Mouse (Mus musculus) cerebellum, adult 11 months (tissue): Measurements from ENCODE around the gene Lrrc3.

Source experiments
- DNase-seq: peaks from one replicate; pipeline ENCODE4 v3.0.0; 2022

The Lrrc3 gene

GRCm38 (mm10) chr10:77864762-77865143 is 37.6 kb downstream of the Lrrc3 start:
- DNase-seq, result peak; percentile 12

DNA sequence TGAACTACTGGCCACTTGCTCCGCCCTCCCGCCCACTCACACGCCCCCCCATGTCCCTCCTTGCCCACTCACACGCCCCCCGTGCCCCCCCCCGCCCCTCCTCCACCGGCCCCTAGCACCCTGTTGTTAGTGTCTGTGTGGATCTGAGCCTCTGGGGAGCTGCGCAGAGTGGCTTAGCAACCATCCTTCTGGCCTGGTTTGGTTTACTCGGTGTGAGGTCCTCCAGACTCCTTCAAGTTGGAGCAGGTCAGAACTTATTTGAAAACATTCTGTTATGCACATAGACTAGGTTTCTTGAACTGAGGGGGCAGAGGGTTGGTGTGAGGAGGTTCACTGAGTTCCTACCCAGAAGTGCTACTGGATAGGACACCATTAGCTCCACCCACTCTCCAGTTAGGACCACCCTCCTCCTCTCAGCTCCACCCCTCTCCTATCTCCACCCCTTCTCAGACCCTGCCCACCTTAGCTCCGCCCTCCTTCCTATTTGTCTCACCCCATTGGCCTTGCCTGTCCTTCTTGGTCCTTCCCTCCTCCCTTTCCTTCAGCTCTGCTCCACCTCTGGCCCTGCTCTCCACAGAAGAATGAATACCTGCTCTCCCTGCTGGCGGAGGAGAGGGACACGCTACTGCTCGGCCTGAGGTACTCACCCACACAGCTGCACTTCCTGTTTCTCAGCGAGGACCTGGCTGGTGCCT is 38.1 kb downstream of the Lrrc3 start:
- peak; percentile 17 for DNase-seq

DNA sequence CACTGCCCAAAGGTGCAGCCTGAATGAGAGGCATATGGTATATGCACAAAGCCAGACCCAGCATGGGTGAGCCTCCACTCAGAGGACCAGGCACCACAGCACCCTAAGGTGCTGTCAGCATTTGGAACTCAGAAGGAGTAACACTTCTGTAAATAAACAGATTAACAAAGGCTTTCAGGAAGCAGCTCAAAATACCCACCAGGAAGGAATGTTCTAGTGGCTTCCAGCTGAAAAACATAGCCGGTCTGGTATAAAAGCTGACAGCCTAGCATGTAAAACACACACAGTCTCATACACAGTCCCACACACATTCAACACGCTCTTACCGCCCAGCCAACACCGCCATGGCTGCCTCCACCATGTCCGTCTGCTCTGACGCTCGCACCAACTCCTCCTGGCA is 40.7 kb downstream of the Lrrc3 start, which contains the start of gene Gm3285:
Gm3285 (plus strand) TSS at position 301 of the 400 bp plus-strand sequence.
- DNase-seq, result no peak

DNA sequence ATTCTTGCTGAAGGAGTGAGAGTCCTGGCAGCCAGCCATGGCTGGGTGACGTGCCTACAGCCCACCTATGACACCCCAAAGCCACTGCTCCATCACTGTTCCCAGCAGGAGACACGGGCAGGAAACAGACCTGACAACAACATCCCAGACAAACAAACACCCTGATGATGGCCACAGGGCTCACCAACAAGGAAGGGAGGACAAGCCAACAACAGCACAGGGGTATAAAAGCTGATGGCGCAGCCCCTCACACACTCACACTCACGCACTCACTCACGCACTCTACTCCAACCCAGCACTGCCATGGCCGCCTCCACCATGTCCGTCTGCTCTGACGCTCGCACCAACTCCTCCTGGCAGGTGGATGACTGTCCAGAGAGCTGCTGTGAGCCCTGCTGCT is 49.8 kb downstream of the Lrrc3 start, which contains the start of gene Gm10318:
Gm10318 (plus strand) TSS at position 301 of the 400 bp plus-strand sequence.
- no peak for DNase-seq
